Mouse (Mus musculus): Measurements from ENCODE around the gene AI481877.

DNA sequence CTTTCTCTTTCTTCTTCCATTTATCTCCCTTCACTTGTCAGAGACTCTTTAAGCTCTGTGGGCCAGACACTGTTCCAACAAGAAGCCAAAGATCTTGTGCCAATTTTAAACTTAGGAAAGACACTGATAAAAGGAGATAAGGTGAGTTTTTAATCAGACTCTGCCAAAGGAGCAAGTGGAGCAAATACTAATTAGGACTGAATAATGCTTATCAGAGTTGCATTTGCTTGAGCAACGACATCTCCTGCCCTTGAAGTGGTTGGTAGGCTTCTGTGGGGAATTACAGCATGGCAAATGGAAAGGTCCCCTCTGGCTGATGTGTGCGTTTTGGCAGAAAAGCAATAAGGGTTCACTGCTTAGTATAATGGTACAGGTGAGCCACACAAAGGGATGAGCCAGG lies 18.9 kb upstream of the AI481877 start:
- no peak for TF ChIP-seq CTCF (IDR thresholded peaks at IDR 0.05; ENCODE audit: extremely low read depth, insufficient read depth, low read length)
- TF ChIP-seq POLR2A (IDR thresholded peaks at IDR 0.05; ENCODE audit: extremely low read depth, insufficient read depth, low read length) = no peak
